ENCODE assay signal across 9 mouse cellular contexts in the genomic region with DNA sequence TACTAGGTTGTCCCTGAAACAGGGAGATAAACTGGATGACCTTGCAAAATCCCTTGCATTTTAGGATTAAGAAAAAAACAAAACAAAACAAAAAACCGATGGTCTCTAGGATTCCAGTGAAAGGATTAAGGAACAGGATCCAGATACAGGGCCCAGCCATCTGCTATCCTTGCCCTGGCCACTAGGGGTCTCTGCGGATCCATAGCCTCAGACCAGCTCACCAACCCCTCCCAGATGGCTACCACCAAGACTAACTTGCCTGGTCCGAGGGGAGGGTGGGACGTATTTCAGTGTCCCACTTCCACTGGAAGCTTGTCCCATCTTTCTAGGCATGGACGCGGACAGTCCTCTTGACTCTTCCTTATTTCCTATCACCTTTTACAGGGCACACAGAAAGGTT.
DNase-seq lines count a peak whose midpoint lies in the region; ATAC-seq lines count a peak whose summit lies in the region.
"Had no signal": no experiment of that assay in that cellular context is flagged by ENCODE, and none has a peak within 500 bp of the region (broad histone marks: within the 10 kb centered on the region; RNA-seq: fewer than 3 reads in every experiment).

No protein-coding gene starts in this region.

- no peak overlapping the region for H3K4me2 ChIP-seq in hindbrain, embryonic 11.5 days (replicated peaks; ENCODE audit: low read depth, low read length)

- no peaks in the 10 kb centered on the region for H3K4me1 ChIP-seq in hindbrain, embryonic 11.5 days (replicated peaks; ENCODE audit: control insufficient read depth, insufficient read depth, low read length)

- H3K9ac ChIP-seq in hindbrain, embryonic 11.5 days (ENCODE audit: low read depth, low read length), result no peak overlapping the region

- H3K36me3 ChIP-seq in hindbrain, embryonic 11.5 days (ENCODE audit: control insufficient read depth, insufficient read depth, low read length), result no peaks in the 10 kb centered on the region

- DNase-seq in MN1 (ENCODE audit: low spot score), result peak; percentile 7
- peak; percentile 86 for DNase-seq in cerebellum, adult 9-10 months
- DNase-seq in frontal cortex, postnatal 10 days (ENCODE audit: low spot score in 2 of 2), result peak; percentile 59 to 83
- DNase-seq in hindbrain, embryonic 11.5 days (ENCODE audit: low spot score), result peak; percentile 88
- DNase-seq in layer of hippocampus, adult 9-10 months (ENCODE audit: low spot score), result peak; percentile 83
- DNase-seq in lung, postnatal 14 days, result peak; percentile 81
- DNase-seq in retina, embryonic 14.5 days (ENCODE audit: low spot score), result peak; percentile 93
- DNase-seq in urinary bladder, adult 2 months (ENCODE audit: low spot score), result peak; percentile 60

- no peaks in the 10 kb centered on the region for H3K9me3 ChIP-seq in hindbrain, embryonic 11.5 days (ENCODE audit: control insufficient read depth, low read length)
- H3K9me3 ChIP-seq: megakaryocyte, embryonic 14.5 days had no signal

- no peaks in the 10 kb centered on the region for H3K27me3 ChIP-seq in hindbrain, embryonic 11.5 days (ENCODE audit: control insufficient read depth, insufficient read depth, low read length)

- H3K4me3 ChIP-seq in hindbrain, embryonic 11.5 days (ENCODE audit: low read depth, low read length), result no peak overlapping the region
- H3K4me3 ChIP-seq: megakaryocyte, embryonic 14.5 days had no signal

- peak; percentile 77; the same call in 1 of the 2 replicates for ATAC-seq in hindbrain, embryonic 11.5 days (ENCODE audit: low FRiP score)

- no peak overlapping the region for H3K27ac ChIP-seq in hindbrain, embryonic 11.5 days (ENCODE audit: low read depth, low read length)

- WGBS in hindbrain, embryonic 11.5 days, result 6% methylated on average over 6 of the region's 6 CpGs

Comparison
In these comparisons a context has a peak if more than half of its experiments do, and no peak if none do; other contexts are left out.
1. DNase-seq: peak in every context shown above with its lines; median percentile 93 in retina, embryonic 14.5 days; 88 in hindbrain, embryonic 11.5 days; 86 in cerebellum, adult 9-10 months; 83 in layer of hippocampus, adult 9-10 months; 81 in lung, postnatal 14 days; 71 in frontal cortex, postnatal 10 days; 60 in urinary bladder, adult 2 months; 7 in MN1.